Mouse (Mus musculus) cerebellum, adult 2 months (tissue): ENCODE measurements around the gene Enox1. TPM values are rescaled to one million over a fixed set of nuclear protein-coding genes. Genes with fewer than 3 reads are reported as not detected.

Experiments
- DNase-seq, 2 experiments: peaks; one replicate each; pipeline ENCODE4 v3.0.0; 2021
- H3K27ac ChIP-seq: fragments of 200-500 bp; 2 replicates; pipeline ENCODE4 v1.5.1; 2012; ENCODE audit warnings: low read length, control low read depth, inconsistent platforms; ENCODE audit not compliant: insufficient read depth
- H3K27me3 ChIP-seq: fragments of 200-500 bp; 2 replicates; pipeline ENCODE4 v1.6.1; 2012; ENCODE audit warnings: inconsistent platforms, mild to moderate bottlenecking, low read length, moderate library complexity; ENCODE audit not compliant: control insufficient read depth, insufficient read depth
- H3K4me1 ChIP-seq: fragments of 200-500 bp; 2 replicates; pipeline ENCODE4 v1.6.1; 2011; ENCODE audit warnings: low read length; ENCODE audit not compliant: control insufficient read depth, insufficient read depth
- H3K4me3 ChIP-seq: fragments of 200-500 bp; replicated peaks from 2 replicates; pipeline ENCODE3; 2011; ENCODE audit warnings: mild to moderate bottlenecking, low read depth, low read length, control low read depth; ENCODE audit not compliant: insufficient read depth
- CTCF ChIP-seq: fragments of 200-500 bp; IDR thresholded peaks from 2 replicates; pipeline ENCODE4 v1.5.1; 2011; ENCODE audit warnings: low read depth, mild to moderate bottlenecking, control low read depth, low read length, moderate library complexity, borderline replicate concordance; ENCODE audit not compliant: insufficient read depth
- POLR2A ChIP-seq: fragments of 200-500 bp; IDR thresholded peaks from 2 replicates; pipeline ENCODE4 v1.6.1; 2011; ENCODE audit warnings: low read length, control low read depth, borderline replicate concordance; ENCODE audit not compliant: insufficient read depth
- WGBS: fragments of 180-500 bp; shearing (Covaris S2); methylation state at CpG from one replicate; pipeline ENCODE4 v1.1.7; 2018; 5-methylcytosine and 5-hydroxymethylcytosine counted together
- polyA plus RNA-seq: library from polyadenylated mRNA; depleted of rRNA; stranded (reverse); fragments of >200 nt; gene quantifications from 2 replicates; pipeline ENCODE4 v1.2.3, GENCODE M21; 2012

Enox1 gene
- polyA plus RNA-seq, 1 experiment, result 15.2 TPM

- no peak overlapping the region for H3K27ac ChIP-seq
- DNase-seq, result peak in 1 of 2 experiments; percentile 23
- no peaks in the 10 kb centered on the region for H3K27me3 ChIP-seq
- WGBS, result 60% methylated on average over 4 of the region's 4 CpGs
- TF ChIP-seq POLR2A (no peak), CTCF (no peak)
- no peak overlapping the region for H3K4me3 ChIP-seq
- H3K4me1 ChIP-seq, result peaks cover 32% of the 10 kb centered on the region
Observed at GRCm38 (mm10) chr14:77260107-77260506, 103.5 kb downstream of the Enox1 start.

- Histone ChIP-seq H3K27me3 (no peaks in the 10 kb centered on the region; the same call in 1 of the 2 replicates), H3K4me3 (no peak overlapping the region), H3K4me1 (no peaks in the 10 kb centered on the region), H3K27ac (no peak overlapping the region)
- TF ChIP-seq CTCF, result no peak
- TF ChIP-seq POLR2A, result no peak
- DNase-seq, result no peak
- WGBS, result 91% methylated on average over 17 of the region's 17 CpGs
Observed at GRCm38 (mm10) chr14:77266805-77267771, 110.5 kb downstream of the Enox1 start.

- no peak for DNase-seq
- WGBS, result 49% methylated on average over 12 of the region's 12 CpGs
- H3K27ac ChIP-seq, result no peak overlapping the region
Observed at GRCm38 (mm10) chr14:77272248-77272930, 115.8 kb downstream of the Enox1 start.

GRCm38 (mm10) chr14:77272931-77273446, 116.4 kb downstream of the Enox1 start:
- Histone ChIP-seq H3K4me1 (no peaks in the 10 kb centered on the region), H3K27ac (no peak overlapping the region), H3K27me3 (no peaks in the 10 kb centered on the region; the same call in 1 of the 2 replicates), H3K4me3 (no peak overlapping the region)
- DNase-seq, result no peak
- 63% methylated on average over 13 of the region's 13 CpGs for WGBS
- TF ChIP-seq POLR2A (no peak), CTCF (no peak)

More at GRCm38 (mm10) chr14:77272248-77272930, 115.8 kb downstream of the Enox1 start:
- TF ChIP-seq CTCF (no peak), POLR2A (no peak)
- Histone ChIP-seq H3K4me1 (no peaks in the 10 kb centered on the region), H3K27me3 (no peaks in the 10 kb centered on the region; the same call in 1 of the 2 replicates), H3K4me3 (no peak overlapping the region)

- H3K27ac ChIP-seq, result no peak overlapping the region
- no peak overlapping the region for H3K4me3 ChIP-seq
- H3K27me3 ChIP-seq, result no peaks in the 10 kb centered on the region; the same call in 1 of the 2 replicates
- no peaks in the 10 kb centered on the region for H3K4me1 ChIP-seq
- TF ChIP-seq POLR2A (no peak), CTCF (no peak)
- WGBS, result 88% methylated on average over 6 of the region's 6 CpGs
- DNase-seq, result no peak
Observed at GRCm38 (mm10) chr14:77273721-77274120, 117.2 kb downstream of the Enox1 start.

- DNase-seq, result no peak
- H3K4me1 ChIP-seq, result no peaks in the 10 kb centered on the region
- 93% methylated on average over 6 of the region's 6 CpGs for WGBS
- H3K27me3 ChIP-seq, result no peaks in the 10 kb centered on the region
- H3K27ac ChIP-seq, result no peak overlapping the region
- TF ChIP-seq CTCF (no peak), POLR2A (no peak)
- H3K4me3 ChIP-seq, result no peak overlapping the region
Observed at GRCm38 (mm10) chr14:77275607-77276006, 119.0 kb downstream of the Enox1 start.

GRCm38 (mm10) chr14:77279143-77279542, 122.6 kb downstream of the Enox1 start:
- 96% methylated on average over 4 of the region's 4 CpGs for WGBS
- H3K27ac ChIP-seq, result no peak overlapping the region
- H3K27me3 ChIP-seq, result no peaks in the 10 kb centered on the region
- no peak for DNase-seq
- no peak overlapping the region for H3K4me3 ChIP-seq
- H3K4me1 ChIP-seq, result no peaks in the 10 kb centered on the region
- no peak for TF ChIP-seq POLR2A
- no peak for TF ChIP-seq CTCF
